Mouse (Mus musculus) forebrain, postnatal 0 days (tissue): ENCODE measurements at regions not wholly inside any gene's neighbourhood (a gene's known extent, or its start where the extent isn't known, plus 50 kb on each side); places are given as distances from the start of the nearest gene placed in this dataset.

ENCODE experiments used
- ATAC-seq: fragments of 200-750 bp; cut with Nextera tagmentation; 2 replicates; pipeline ENCODE4 v1.8.0; 2017; ENCODE audit warnings: mild to moderate bottlenecking, moderate library complexity
- DNase-seq: peaks from one replicate; pipeline ENCODE4 v3.0.0-alpha.2; 2015
- H3K27ac ChIP-seq: fragments of 300-500 bp; sonication (generic); 2 replicates; pipeline ENCODE4 v1.5.1; 2014; ENCODE audit warnings: low read depth, mild to moderate bottlenecking, antibody characterized with exemption, low read length, moderate library complexity, mixed read lengths
- H3K27me3 ChIP-seq: fragments of 300-500 bp; sonication (generic); 2 replicates; pipeline ENCODE4 v1.6.1; 2014; ENCODE audit warnings: mild to moderate bottlenecking, low read length, mixed read lengths; ENCODE audit not compliant: insufficient read depth
- H3K36me3 ChIP-seq: fragments of 300-500 bp; sonication (generic); 2 replicates; pipeline ENCODE4 v1.6.1; 2014; ENCODE audit warnings: mild to moderate bottlenecking, moderate library complexity; ENCODE audit not compliant: insufficient read depth
- H3K4me1 ChIP-seq: fragments of 300-500 bp; sonication (generic); 2 replicates; pipeline ENCODE4 v1.6.1; 2014; ENCODE audit warnings: antibody characterized with exemption; ENCODE audit not compliant: insufficient read depth
- H3K4me2 ChIP-seq: fragments of 300-500 bp; sonication (generic); 2 replicates; pipeline ENCODE4 v1.6.1; 2014; ENCODE audit warnings: low read depth, mild to moderate bottlenecking, moderate library complexity
- H3K4me3 ChIP-seq: fragments of 300-500 bp; sonication (generic); 2 replicates; pipeline ENCODE4 v1.5.1; 2014; ENCODE audit warnings: low read depth, low read length, mixed read lengths
- H3K9ac ChIP-seq: fragments of 300-500 bp; sonication (generic); 2 replicates; pipeline ENCODE4 v1.6.1; 2014; ENCODE audit warnings: mild to moderate bottlenecking
- H3K9me3 ChIP-seq: fragments of 300-500 bp; sonication (generic); 2 replicates; pipeline ENCODE4 v1.6.1; 2016; ENCODE audit warnings: low read length
- CTCF ChIP-seq: sonication (generic); IDR thresholded peaks from 2 replicates; pipeline ENCODE4 v1.5.1; 2016; ENCODE audit warnings: antibody characterized with exemption, control low read depth, low read depth
- WGBS: fragments of 180-500 bp; shearing (Covaris S2); extraction: QIAGEN DNeasy Blood & Tissue Kit; methylation state at CpG from one replicate; pipeline ENCODE4 v1.1.7; 2014; 5-methylcytosine and 5-hydroxymethylcytosine counted together

DNA sequence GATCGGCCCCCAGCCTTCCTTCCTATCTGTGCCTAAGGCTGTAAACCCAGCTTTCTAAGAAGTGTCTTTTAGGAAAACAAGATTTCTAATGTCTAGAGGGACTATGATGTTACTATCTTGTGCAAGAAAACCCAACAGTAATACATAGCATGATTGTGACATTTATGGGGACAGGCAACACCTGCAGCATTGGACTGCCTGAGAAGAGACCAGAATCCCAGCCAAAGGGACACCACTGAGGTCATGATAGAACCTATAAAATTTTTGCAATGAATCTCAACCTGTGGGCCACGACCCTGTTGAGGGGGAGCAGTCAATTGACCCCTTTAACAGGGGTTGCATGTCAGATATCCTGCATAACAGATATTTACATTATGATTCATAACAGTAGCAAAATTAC lies 208.1 kb upstream of the Daam1 start:
- peaks cover 11% of the 10 kb centered on the region; the same call in 1 of the 2 replicates for H3K4me1 ChIP-seq
- no peak overlapping the region for H3K27ac ChIP-seq
- TF ChIP-seq CTCF = no peak
- H3K27me3 ChIP-seq = no peaks in the 10 kb centered on the region
- no peaks in the 10 kb centered on the region for H3K9me3 ChIP-seq
- no peak overlapping the region for H3K4me3 ChIP-seq
- H3K36me3 ChIP-seq = no peaks in the 10 kb centered on the region
- DNase-seq (no peak), ATAC-seq (no peak)
- WGBS = 88% methylated on average over 2 of the region's 2 CpGs
- H3K9ac ChIP-seq = no peak overlapping the region
- H3K4me2 ChIP-seq = no peak overlapping the region

DNA sequence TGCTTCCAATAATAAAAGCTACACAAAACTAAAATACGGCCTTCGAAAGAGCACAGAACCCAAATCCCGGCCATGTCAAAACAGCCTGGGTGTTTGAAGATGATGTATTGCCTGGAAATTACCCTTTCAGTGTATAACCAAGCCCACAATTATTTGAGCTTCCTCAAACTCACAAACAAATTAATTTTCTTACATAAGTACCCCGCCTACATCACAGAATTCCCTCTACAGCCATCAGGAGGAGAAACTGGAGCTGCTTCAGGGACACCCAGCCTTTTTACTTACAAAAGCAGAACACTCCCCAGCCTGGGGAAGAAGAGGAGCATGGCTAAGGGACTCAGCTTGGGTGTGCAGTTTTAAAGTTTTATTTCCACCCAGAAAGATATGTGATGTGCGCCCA lies 207.6 kb upstream of the Daam1 start:
- Histone ChIP-seq H3K4me3 (no peak overlapping the region), H3K4me1 (peaks cover 13% of the 10 kb centered on the region; the same call in 1 of the 2 replicates), H3K27ac (no peak overlapping the region), H3K9ac (no peak overlapping the region), H3K36me3 (no peaks in the 10 kb centered on the region), H3K27me3 (no peaks in the 10 kb centered on the region), H3K4me2 (no peak overlapping the region), H3K9me3 (no peaks in the 10 kb centered on the region)
- no peak for ATAC-seq
- TF ChIP-seq CTCF = no peak
- DNase-seq = no peak
- 93% methylated on average over 5 of the region's 5 CpGs for WGBS

DNA sequence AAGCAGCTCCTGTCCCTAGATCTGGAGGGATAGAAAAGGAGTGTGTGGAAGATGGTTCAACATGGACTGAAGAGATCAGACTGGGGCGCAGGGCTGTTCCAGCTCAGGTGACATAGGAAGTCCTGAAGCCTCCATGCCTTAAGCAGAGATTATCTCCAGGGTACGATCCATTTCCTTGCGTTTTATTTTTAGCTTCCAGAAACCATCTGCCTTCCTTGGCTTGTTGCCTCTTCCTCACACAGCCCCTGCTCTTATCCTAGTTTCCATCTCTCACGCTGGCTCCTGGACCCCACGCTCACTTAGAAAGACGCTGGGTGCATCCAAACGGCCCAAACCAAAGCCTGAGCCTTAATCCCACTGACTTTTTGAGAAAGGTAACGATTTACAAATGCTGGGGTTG lies 206.8 kb upstream of the Daam1 start:
- 0 out of 2 replicates have a peak, but pooled peaks have one; percentile 29 for ATAC-seq
- 56% methylated on average over 8 of the region's 8 CpGs for WGBS
- Histone ChIP-seq H3K9ac (no peak overlapping the region), H3K4me2 (no peak overlapping the region), H3K4me1 (peaks cover 13% of the 10 kb centered on the region; the same call in 1 of the 2 replicates), H3K27ac (no peak overlapping the region), H3K9me3 (no peaks in the 10 kb centered on the region), H3K27me3 (no peaks in the 10 kb centered on the region), H3K4me3 (no peak overlapping the region), H3K36me3 (no peaks in the 10 kb centered on the region)
- no peak for TF ChIP-seq CTCF
- DNase-seq = peak; percentile 68

DNA sequence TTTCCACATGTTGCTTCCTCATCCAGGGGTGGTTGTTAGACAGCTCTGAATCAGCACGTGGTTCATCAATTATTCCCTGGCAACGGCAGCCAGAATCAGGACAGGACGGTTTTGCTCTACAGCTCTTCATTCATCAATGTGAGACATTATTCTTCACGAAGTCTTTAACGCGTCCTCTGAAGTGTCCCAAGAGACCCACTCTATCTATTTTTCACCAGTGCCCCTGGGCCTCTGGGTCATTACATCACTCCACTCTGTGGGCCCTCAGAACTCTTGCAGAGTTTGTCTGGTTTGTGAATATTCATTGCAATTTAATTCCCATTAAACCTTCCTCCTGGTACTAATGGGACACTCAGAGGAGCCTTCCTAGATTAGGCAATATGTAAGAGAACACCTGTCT lies 206.2 kb upstream of the Daam1 start:
- no peak overlapping the region for H3K4me2 ChIP-seq

DNA sequence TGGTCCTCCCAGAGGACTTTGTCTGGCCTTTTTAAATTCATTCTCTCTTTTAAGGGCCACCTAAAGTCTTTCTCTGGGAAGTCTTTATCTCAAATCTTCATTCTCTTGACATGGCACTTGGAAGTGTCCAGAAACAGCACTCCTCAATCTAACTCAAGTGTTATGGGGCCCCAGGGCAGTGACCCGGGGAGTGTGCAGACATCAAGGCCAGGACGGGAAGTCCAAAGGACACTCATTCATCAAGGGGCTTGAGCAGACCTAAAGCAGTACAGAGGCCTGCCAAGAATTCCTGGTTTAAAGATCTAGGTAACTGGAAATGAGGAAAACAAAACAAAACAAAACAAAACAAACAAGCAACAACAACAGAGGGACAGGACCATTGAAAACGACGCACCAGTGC lies 205.8 kb upstream of the Daam1 start:
- no peak overlapping the region for H3K4me2 ChIP-seq
- ATAC-seq = no peak
- no peak overlapping the region for H3K9ac ChIP-seq
- no peak for DNase-seq
- WGBS = 79% methylated on average over 4 of the region's 4 CpGs
- H3K27me3 ChIP-seq = no peaks in the 10 kb centered on the region
- H3K9me3 ChIP-seq = no peaks in the 10 kb centered on the region
- no peak for TF ChIP-seq CTCF
- H3K4me1 ChIP-seq = peaks cover 13% of the 10 kb centered on the region; the same call in 1 of the 2 replicates
- H3K27ac ChIP-seq = no peak overlapping the region
- H3K4me3 ChIP-seq = no peak overlapping the region
- no peaks in the 10 kb centered on the region for H3K36me3 ChIP-seq

More for the DNA sequence above, 206.2 kb upstream of the Daam1 start:
- Histone ChIP-seq H3K27me3 (no peaks in the 10 kb centered on the region), H3K9me3 (no peaks in the 10 kb centered on the region), H3K36me3 (no peaks in the 10 kb centered on the region), H3K4me3 (no peak overlapping the region), H3K9ac (no peak overlapping the region), H3K4me1 (peaks cover 13% of the 10 kb centered on the region; the same call in 1 of the 2 replicates), H3K27ac (no peak overlapping the region)
- 64% methylated on average over 6 of the region's 6 CpGs for WGBS
- ATAC-seq (no peak), DNase-seq (no peak)
- TF ChIP-seq CTCF = no peak

DNA sequence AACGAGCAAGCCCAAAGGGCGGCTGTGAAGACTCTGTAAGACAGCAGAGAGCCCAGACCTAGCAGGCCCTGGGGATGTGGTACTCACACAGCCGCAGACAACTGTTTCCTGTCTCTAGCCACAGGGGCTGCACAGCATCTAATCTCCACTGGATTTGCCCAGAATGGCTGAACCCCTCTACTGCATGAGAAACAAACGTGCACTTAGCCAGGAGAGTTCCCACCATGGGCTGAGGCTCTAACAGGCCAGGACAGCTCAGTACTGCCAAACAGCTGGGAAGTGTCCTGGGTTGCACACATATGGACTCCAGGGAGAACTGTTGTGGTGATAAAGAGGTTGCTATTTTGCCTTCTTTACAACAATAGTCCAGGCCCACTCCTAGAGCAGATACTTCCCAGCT lies 204.1 kb upstream of the Daam1 start:
- Histone ChIP-seq H3K36me3 (no peaks in the 10 kb centered on the region), H3K4me3 (no peak overlapping the region), H3K4me1 (peaks cover 13% of the 10 kb centered on the region; the same call in 1 of the 2 replicates), H3K27me3 (no peaks in the 10 kb centered on the region), H3K9me3 (no peaks in the 10 kb centered on the region), H3K9ac (no peak overlapping the region), H3K27ac (no peak overlapping the region), H3K4me2 (no peak overlapping the region)
- TF ChIP-seq CTCF = no peak
- DNase-seq = no peak
- ATAC-seq = no peak
- WGBS = 83% methylated on average over 4 of the region's 4 CpGs

DNA sequence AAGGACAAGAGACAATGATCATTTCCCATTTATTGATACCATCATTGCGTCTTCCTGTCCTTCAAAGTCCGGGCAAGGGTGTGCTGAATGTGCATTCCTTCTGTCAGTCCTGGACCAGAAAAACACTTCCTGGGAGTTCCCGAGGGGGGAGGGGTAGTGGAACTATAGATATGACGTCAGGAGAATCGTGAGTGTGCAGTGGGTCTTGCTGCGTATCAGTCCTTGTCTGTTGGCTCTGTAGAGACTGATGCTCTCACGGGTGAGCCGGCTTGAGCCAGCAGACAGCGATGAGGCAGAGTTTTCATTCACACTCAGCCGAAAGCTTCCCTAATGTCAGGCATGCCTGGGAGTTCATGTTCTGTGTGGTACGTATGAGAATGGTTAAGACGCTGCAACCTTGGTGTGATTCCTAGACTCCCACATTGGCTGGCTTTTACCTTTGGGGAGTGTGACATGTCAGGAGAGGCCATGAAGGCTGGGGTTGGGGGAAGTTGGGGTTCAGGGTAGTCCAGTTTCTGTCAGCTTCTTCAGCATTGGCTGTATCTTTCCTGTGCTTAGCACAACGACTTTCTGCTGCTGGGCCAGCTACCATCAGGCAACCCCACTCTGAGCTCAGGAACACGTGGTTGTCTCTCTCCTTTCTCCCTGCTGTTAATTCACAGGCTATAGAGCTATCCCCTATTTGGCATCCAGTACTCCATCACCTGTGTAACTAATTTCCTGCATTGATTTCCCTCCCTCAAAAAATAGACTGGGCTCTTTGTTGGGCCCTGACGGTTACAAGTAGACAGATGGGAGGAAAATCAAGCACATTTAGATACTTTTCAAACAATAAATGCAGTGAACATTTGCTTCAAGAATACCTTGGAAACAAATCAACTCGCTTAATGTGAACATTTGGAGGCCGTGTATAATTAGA lies 203.2 kb upstream of the Daam1 start:
- ATAC-seq = no peak; the same call in 1 of the 2 replicates
- 56% methylated on average over 17 of the region's 17 CpGs for WGBS
- H3K27ac ChIP-seq = peak overlapping the region; percentile 50; the same call in 1 of the 2 replicates

More for the DNA sequence above, 203.2 kb upstream of the Daam1 start:
- Histone ChIP-seq H3K4me2 (no peak overlapping the region), H3K4me1 (peaks cover 13% of the 10 kb centered on the region; the same call in 1 of the 2 replicates), H3K36me3 (no peaks in the 10 kb centered on the region), H3K9ac (no peak overlapping the region), H3K4me3 (no peak overlapping the region), H3K27me3 (no peaks in the 10 kb centered on the region), H3K9me3 (no peaks in the 10 kb centered on the region)
- no peak for TF ChIP-seq CTCF
- no peak for DNase-seq
